Mouse (Mus musculus) hindbrain, postnatal 0 days (tissue): ENCODE measurements around the gene Gnat3. TPM values are rescaled to one million over a fixed set of nuclear protein-coding genes. Genes with fewer than 3 reads are reported as not detected.

ENCODE experiments used
- ATAC-seq: fragments of 200-750 bp; cut with Nextera tagmentation; 2 replicates; pipeline ENCODE4 v1.8.0; 2017; ENCODE audit warnings: mild to moderate bottlenecking, moderate TSS enrichment, moderate library complexity
- DNase-seq: peaks from one replicate; pipeline ENCODE4 v3.0.0-alpha.2; 2015; ENCODE audit warnings: low spot score
- H3K27ac ChIP-seq: fragments of 300-500 bp; sonication (generic); 2 replicates; pipeline ENCODE4 v1.5.1; 2014; ENCODE audit warnings: mild to moderate bottlenecking
- H3K27me3 ChIP-seq: fragments of 300-500 bp; sonication (generic); 2 replicates; pipeline ENCODE4 v1.6.1; 2014; ENCODE audit warnings: low read length, mixed read lengths; ENCODE audit not compliant: insufficient read depth
- H3K36me3 ChIP-seq: fragments of 300-500 bp; sonication (generic); 2 replicates; pipeline ENCODE4 v1.6.1; 2014; ENCODE audit warnings: low read length, mixed read lengths; ENCODE audit not compliant: insufficient read depth
- H3K4me1 ChIP-seq: fragments of 300-500 bp; sonication (generic); 2 replicates; pipeline ENCODE4 v1.6.1; 2014; ENCODE audit warnings: antibody characterized with exemption, low read length, mixed read lengths; ENCODE audit not compliant: insufficient read depth
- H3K4me2 ChIP-seq: fragments of 300-500 bp; sonication (generic); 2 replicates; pipeline ENCODE4 v1.6.1; 2014; ENCODE audit warnings: low read depth, mild to moderate bottlenecking, low read length, moderate library complexity, mixed read lengths
- H3K4me3 ChIP-seq: fragments of 300-500 bp; sonication (generic); 2 replicates; pipeline ENCODE4 v1.5.1; 2014; ENCODE audit warnings: low read length
- H3K9ac ChIP-seq: fragments of 300-500 bp; sonication (generic); replicated peaks from 2 replicates; pipeline ENCODE4 v1.6.1; 2014; ENCODE audit warnings: mild to moderate bottlenecking, low read length, moderate library complexity, mixed read lengths
- H3K9me3 ChIP-seq: fragments of 300-500 bp; sonication (generic); 2 replicates; pipeline ENCODE4 v1.6.1; 2016; ENCODE audit warnings: low read length, mixed read lengths
- CTCF ChIP-seq: IDR thresholded peaks from 2 replicates; pipeline ENCODE4 v1.5.1; 2016; ENCODE audit warnings: antibody characterized with exemption, control low read depth, low read depth
- WGBS: fragments of 180-500 bp; shearing (Covaris S2); extraction: QIAGEN DNeasy Blood & Tissue Kit; methylation state at CpG from one replicate; pipeline ENCODE4 v1.1.7; 2014; 5-methylcytosine and 5-hydroxymethylcytosine counted together
- polyA plus RNA-seq: library from polyadenylated mRNA; unstranded; fragments of >200 nt; fragmentation: Nextera tagmentation; extraction: Ambion mirVana; gene quantifications from 2 replicates; pipeline ENCODE4 v1.2.1, GENCODE M21; 2015
- total RNA-seq: library from RNA; depleted of rRNA; stranded (reverse); fragments of >200 nt; gene quantifications from 2 replicates; pipeline ENCODE4 v1.2.3, GENCODE M21; 2014; rRNA removed

The Gnat3 gene
- total and polyA plus RNA-seq, 2 experiments from 2014 or later, result not detected

- no peaks in the 10 kb centered on the region for H3K9me3 ChIP-seq
- DNase-seq, result no peak
- H3K9ac ChIP-seq, result no peak overlapping the region
- H3K4me2 ChIP-seq, result no peak overlapping the region
- H3K36me3 ChIP-seq, result no peaks in the 10 kb centered on the region
- no peaks in the 10 kb centered on the region for H3K27me3 ChIP-seq
- no peaks in the 10 kb centered on the region for H3K4me1 ChIP-seq
- no peak overlapping the region for H3K4me3 ChIP-seq
- TF ChIP-seq CTCF, result no peak
- no peak for ATAC-seq
- 93% methylated on average over 3 of the region's 3 CpGs for WGBS
- no peak overlapping the region for H3K27ac ChIP-seq
Measured at GRCm38 (mm10) chr5:18027531-18027930, 65.2 kb downstream of the Gnat3 start.

- no peak overlapping the region for H3K27ac ChIP-seq
- DNase-seq (no peak), ATAC-seq (no peak)
- TF ChIP-seq CTCF, result no peak
- 87% methylated on average over 14 of the region's 14 CpGs for WGBS
- H3K9me3 ChIP-seq, result no peaks in the 10 kb centered on the region; the same call in 1 of the 2 replicates
- no peak overlapping the region for H3K9ac ChIP-seq
- no peak overlapping the region for H3K4me3 ChIP-seq
- H3K27me3 ChIP-seq, result no peaks in the 10 kb centered on the region
- no peak overlapping the region for H3K4me2 ChIP-seq
- no peaks in the 10 kb centered on the region for H3K36me3 ChIP-seq
- no peaks in the 10 kb centered on the region for H3K4me1 ChIP-seq
Measured at GRCm38 (mm10) chr5:18035848-18036638, 73.7 kb downstream of the Gnat3 start.

- Histone ChIP-seq H3K4me2 (no peak overlapping the region), H3K9me3 (no peaks in the 10 kb centered on the region), H3K9ac (no peak overlapping the region), H3K27ac (no peak overlapping the region), H3K4me1 (no peaks in the 10 kb centered on the region), H3K36me3 (no peaks in the 10 kb centered on the region), H3K27me3 (no peaks in the 10 kb centered on the region), H3K4me3 (no peak overlapping the region)
- WGBS, result 11% methylated on average over 2 of the region's 2 CpGs
- peak; percentile 77 for DNase-seq
- TF ChIP-seq CTCF, result peak; percentile 77
- no peak for ATAC-seq
Measured at GRCm38 (mm10) chr5:18043022-18043421, 80.7 kb downstream of the Gnat3 start.

GRCm38 (mm10) chr5:18048841-18049240, 86.5 kb downstream of the Gnat3 start:
- no peak for TF ChIP-seq CTCF
- H3K4me3 ChIP-seq, result no peak overlapping the region
- H3K27me3 ChIP-seq, result no peaks in the 10 kb centered on the region
- no peaks in the 10 kb centered on the region for H3K9me3 ChIP-seq
- H3K9ac ChIP-seq, result no peak overlapping the region
- WGBS, result 100% methylated on average over 1 of the region's 1 CpGs
- no peak for DNase-seq
- no peaks in the 10 kb centered on the region for H3K36me3 ChIP-seq
- no peak overlapping the region for H3K27ac ChIP-seq
- no peak for ATAC-seq
- H3K4me2 ChIP-seq, result no peak overlapping the region
- no peaks in the 10 kb centered on the region for H3K4me1 ChIP-seq

- no peak for ATAC-seq
- no peak for TF ChIP-seq CTCF
- WGBS, result 35% methylated on average over 2 of the region's 2 CpGs
- H3K9me3 ChIP-seq, result no peaks in the 10 kb centered on the region
- no peak overlapping the region for H3K9ac ChIP-seq
- H3K27ac ChIP-seq, result no peak overlapping the region
- peak; percentile 2 for DNase-seq
- H3K4me3 ChIP-seq, result no peak overlapping the region
- H3K27me3 ChIP-seq, result no peaks in the 10 kb centered on the region
- H3K36me3 ChIP-seq, result no peaks in the 10 kb centered on the region
- H3K4me1 ChIP-seq, result no peaks in the 10 kb centered on the region
- no peak overlapping the region for H3K4me2 ChIP-seq
Measured at GRCm38 (mm10) chr5:18055323-18055722, 93.0 kb downstream of the Gnat3 start.

Other genes starting within 250 kb of the Gnat3 start
- gene Cd36, start 73.7 kb upstream of the Gnat3 start, total RNA-seq, result 4.0 and 4.7 TPM in 2 replicates
- gene Cd36, start 73.7 kb upstream of the Gnat3 start, polyA plus RNA-seq, result 4.9 and 5.1 TPM in 2 replicates